Mouse (Mus musculus) erythroblast, embryonic 14.5 days (primary cell): ENCODE data around the gene N4bp3.

ENCODE experiments used
- GATA1 ChIP-seq: IDR thresholded peaks from 2 replicates; pipeline ENCODE4 v1.6.1; 2012; ENCODE audit warnings: low read length, inconsistent platforms, mixed read lengths
- TAL1 ChIP-seq: IDR thresholded peaks from 3 replicates; pipeline ENCODE4 v1.6.1; 2012; ENCODE audit warnings: low read length, inconsistent platforms, mixed read lengths

GRCm38 (mm10) chr11:51629651-51630314 lies 20.9 kb downstream of the N4bp3 start:
- TF ChIP-seq GATA1 (no peak), TAL1 (no peak)
